Mouse (Mus musculus): ENCODE data around the gene Bptf.
A peak's percentile ranks its signal among the peaks of the same experiment; 100 is the strongest.
"Not testable (repeated sequence)": the region's sequence is repeated elsewhere in the genome, so short reads cannot be mapped to it uniquely, and the experiment has no call there.

Gene Bptf

DNA sequence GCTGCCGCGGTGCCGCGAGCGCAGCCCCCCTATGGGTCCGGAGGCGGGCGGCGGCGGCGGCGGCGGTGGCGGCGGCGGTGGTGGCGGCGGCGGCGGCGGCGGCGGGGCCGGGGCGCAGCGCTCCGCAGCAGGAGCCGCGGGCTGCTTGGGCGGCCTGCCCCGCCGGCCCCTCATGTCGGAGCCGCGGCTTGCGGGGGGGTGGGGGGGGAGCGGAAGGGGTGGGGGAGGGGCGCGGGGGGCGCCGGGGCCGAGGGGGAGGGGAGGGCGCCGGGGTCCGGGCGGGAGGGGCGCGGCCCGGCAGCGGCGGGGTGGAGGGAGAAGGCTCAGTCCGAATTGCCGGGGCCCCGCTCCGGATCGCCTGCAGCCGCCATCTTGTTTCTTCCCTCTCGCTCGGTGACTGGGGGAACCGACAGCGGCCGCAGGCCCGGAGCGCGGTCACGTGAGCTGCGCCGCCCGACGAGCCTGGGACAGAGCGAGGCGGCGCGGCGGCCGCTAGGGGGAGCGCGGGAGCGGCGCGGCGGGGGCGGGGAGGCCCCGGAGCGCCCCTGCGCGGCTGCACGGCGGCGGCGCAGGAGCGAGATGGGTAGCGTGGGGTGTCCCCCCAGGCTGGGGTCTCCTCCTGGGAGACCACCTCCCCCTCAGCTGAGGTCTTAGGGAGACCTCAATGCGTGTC lies at the start of gene Bptf:
Gene Bptf (minus strand): TSS at position 379 of the 673 bp plus-strand sequence.
- peak; percentile 88 to 89 for DNase-seq (ENCODE audit: low read depth in 2 of 2, low spot score in 2 of 2)

DNA sequence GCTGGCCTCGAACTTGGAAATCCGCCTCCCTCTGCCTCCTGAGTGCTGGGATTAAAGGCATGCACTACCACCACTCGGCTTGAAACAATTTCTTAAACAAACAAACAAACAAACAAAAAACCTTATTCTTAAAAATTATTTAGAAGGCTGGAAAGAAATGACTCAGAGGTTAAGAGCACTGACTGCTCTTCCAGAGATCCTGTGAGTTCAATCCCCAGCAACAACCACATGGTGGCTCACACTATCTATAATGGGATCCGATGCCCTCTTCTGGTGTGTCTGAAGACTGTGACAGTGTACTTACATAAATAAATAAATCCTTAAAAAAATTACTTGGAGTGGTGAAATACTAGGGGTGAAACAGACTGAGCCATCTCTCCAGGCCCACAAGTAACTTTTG lies 29.3 kb upstream of the Bptf start:
- DNase-seq (ENCODE audit: low read depth in 2 of 2, low spot score in 2 of 2) = no peak

DNA sequence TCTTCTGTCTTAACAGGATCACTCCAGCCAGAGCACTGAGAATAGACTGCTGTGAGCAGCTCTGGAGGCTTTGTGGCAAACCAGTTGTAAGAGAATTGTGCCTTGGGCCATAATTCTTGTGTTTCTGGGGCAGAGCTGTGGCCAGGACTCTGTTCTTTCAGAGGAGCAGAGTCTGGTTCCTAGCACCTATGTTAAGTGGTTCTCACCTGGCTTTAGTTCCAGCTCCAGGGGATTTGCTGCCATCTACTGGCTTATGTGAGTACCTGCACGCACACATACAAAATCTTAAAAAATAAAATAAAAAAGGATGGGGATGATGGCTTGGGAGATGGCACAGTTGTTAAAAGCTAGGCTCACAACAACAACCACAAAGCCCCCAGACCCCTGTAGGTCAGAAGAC lies 27.1 kb upstream of the Bptf start:
- peak in 1 of 2 experiments; percentile 15 for DNase-seq (ENCODE audit: low read depth in 2 of 2, low spot score in 2 of 2)

DNA sequence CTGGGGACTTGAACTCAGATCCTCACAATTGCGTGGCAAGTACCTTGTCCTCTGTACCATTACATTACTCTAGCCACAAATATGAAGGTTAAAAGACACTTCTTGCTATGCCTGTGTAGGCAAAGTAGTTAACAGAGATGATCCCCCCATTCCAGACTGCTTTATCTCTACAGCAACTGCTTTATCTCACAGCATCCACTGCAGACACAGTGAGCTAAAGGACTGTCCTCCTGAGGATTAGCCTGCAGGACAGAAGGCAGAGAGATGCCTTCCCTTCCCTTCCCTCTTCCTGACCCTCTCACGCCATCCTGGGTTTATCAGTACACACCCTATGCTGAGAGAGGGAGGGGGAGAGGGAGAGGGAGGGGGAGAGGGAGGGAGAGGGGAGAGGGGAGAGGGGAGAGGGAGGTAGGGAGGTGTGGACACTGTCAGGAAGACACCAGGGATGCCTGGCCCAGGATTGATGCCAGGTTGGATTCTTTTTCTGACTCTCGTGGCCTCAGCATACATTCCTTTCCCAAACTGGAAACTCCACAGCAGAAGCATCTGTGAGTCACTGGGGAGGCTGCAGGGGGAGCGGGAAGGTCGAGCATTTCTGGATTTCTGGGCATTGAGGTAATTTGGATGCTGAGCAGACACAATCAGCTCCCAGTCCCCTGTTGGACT lies 25.2 kb upstream of the Bptf start:
- DNase-seq (ENCODE audit: low read depth in 2 of 2, low spot score in 2 of 2) = no peak

DNA sequence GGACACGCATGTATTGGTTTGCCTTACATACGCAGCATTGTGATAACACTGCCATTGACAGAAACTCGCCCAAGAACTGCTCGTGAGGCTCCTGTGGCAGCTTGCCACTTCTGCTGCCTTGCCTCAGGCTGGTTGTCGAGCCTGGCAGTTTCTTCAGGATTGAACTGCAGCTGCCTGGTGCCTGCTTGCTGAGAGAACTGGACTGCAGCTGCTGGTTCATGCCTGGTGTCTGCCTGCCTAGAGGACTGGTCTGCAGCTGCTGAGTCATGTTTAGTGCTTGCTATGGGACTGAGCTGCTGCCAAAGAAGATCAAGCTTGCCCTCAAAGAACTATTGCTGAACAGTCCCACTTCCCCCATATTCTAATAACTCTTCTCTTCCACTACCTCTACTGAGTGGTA lies 23.4 kb upstream of the Bptf start:
- DNase-seq (ENCODE audit: low read depth in 2 of 2, low spot score in 2 of 2) = no peak

DNA sequence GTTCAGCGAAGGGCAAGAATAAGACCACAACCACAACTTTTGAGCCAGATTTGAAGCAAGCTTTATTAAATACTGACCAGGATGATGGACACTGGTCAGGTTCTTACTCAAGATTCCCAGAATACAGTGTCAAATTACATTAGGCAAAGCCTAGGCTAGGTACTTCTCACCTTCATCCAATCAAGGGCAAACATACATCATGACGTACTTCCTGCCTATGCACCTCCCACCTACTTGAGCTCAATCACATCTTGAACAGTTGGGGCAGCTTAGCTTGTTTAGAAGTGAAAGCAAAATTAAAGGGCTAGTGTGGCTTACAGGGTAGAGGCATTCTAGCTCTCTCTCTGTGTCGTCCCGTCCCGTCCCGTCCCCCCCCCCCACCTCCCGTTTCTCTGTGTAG lies 22.5 kb upstream of the Bptf start:
- DNase-seq (ENCODE audit: low read depth in 2 of 2, low spot score in 2 of 2) = no peak

DNA sequence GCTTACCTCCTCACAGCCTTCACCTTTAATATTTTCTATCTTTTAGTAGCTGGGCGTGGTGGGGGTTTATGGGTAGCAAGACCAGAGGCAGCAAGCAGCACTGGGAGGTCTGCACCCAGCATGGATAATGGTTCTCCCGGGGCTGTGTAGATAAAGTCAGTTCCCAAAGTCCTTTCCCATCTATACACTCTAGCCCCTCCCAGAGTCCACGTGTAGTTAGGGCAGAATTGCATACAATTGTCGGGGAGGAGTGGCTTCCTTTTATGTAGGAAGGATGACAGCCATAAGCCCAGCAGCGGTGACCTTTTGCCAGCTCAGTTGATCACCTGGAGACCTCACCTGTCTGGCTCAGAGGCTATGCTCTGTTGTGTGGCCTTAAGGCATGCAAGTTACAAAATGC lies 21.7 kb upstream of the Bptf start:
- no peak for DNase-seq (ENCODE audit: low read depth in 2 of 2, low spot score in 2 of 2)

DNA sequence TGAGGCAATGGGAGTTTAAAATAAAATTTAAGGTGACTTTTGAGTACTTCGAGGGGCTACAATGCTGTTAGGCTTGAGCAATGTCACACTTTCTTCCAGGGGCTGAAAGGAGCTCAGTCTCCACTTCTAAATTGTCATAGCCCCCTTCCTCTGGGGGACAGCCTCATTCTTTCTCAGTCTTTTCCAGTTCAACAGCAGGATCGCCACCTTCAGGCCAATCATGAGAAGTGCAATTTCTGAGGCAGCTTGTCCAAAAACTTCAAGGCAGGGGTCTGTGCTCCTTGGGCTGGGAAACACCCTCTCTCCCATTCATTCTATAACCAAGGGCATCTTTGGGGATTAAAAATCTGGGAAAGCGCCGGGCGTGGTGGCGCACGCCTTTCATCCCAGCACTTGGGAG lies 19.9 kb upstream of the Bptf start:
- DNase-seq (ENCODE audit: low read depth in 2 of 2, low spot score in 2 of 2) = peak in 1 of 2 experiments; percentile 35

DNA sequence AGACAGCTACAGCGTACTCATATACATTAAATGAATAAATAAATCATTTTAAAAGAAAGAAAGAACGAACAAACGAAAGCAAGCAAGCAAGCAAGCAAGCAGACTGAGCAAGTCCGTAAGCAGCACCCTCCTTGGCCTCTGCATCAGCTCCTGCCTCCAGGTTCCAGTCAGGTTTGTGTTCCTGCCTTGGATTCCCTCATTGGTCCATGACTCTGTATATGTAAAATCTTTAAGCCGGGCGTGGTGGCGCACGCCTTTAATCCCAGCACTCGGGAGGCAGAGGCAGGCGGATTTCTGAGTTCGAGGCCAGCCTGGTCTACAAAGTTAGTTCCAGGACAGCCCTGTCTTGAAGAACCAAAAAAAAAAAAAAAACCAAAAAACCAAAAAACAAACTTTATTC lies 12.0 kb upstream of the Bptf start:
- DNase-seq (ENCODE audit: low read depth in 2 of 2, low spot score in 2 of 2) = not testable (repeated sequence)

DNA sequence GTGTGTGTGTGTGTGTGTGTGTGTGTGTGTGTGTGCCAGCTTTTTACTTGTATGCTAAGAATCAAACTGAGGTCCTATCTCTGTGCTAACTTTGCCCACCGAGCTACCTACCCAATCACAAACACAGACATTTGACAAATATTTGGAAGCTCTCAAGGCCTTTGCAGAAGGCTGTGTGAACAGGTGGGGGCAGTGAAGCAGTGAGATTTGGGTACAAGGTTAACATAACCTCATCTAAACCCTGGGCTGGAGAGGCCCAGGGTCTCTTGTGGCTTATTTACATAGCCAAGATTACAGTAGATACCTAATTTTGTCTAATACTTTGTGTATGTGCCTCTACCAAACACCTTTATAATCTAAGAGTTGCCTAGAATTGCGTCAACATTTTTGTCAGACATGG lies 10.5 kb upstream of the Bptf start:
- DNase-seq (ENCODE audit: low read depth in 2 of 2, low spot score in 2 of 2) = no peak

DNA sequence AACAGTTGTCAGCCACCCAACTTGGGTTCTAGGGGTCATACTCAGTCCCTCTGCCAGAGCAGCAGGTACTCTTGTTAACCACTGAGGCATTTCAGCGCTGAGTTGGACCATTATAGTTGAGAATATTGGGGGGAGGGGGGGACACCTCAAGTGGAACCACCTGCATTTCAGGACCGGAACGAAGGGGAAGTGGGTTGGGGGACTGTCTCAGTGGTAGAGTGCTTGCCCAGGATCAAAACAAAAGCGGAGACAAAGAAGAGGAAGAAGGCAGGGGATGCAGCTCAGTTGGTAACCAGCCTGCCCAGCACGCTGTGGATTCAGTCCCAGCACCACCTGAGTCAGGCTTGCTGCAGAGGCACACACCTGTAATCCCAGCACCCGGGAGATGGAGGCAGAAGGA lies 8.8 kb upstream of the Bptf start:
- DNase-seq (ENCODE audit: low read depth in 2 of 2, low spot score in 2 of 2) = no peak

DNA sequence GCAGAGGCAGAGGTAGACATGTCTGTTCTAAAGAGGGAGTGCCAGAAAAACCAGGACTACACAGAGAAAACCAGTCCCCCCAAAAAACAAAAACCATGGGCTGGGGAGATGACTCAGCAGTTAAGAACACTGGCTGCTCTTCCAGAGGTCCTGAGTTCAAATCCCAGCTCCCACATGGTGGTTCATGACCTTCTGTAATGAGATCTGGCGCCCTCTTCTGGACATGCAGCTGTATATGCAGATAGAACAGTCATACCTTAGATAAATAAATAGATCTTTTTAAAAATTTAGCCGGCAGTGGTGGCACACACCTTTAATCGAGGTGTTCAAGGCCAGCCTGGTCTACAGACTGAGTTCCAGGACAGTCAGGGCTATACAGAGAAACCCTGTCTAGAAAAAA lies 6.7 kb upstream of the Bptf start:
- peak; percentile 38 to 40 for DNase-seq (ENCODE audit: low read depth in 2 of 2, low spot score in 2 of 2)

DNA sequence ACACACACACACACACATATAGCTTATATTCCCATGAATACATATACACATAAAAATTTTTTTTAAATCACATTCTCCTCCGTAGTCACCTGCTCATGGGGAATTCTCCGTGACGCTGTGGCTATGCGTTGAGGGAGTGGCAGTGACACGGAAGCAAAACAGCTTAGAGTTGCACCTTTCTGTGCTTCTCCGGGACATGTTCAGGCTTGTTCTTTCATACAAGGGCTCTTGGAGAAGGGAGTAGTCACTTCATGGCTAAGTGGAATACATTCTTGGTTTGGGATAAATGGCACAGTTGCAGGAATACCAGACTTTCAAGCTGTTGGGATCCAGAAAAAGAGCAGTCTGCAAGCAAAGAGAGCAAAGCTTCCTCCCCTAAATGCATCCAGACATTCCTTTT lies 5.7 kb upstream of the Bptf start:
- no peak for DNase-seq (ENCODE audit: low read depth in 2 of 2, low spot score in 2 of 2)

DNA sequence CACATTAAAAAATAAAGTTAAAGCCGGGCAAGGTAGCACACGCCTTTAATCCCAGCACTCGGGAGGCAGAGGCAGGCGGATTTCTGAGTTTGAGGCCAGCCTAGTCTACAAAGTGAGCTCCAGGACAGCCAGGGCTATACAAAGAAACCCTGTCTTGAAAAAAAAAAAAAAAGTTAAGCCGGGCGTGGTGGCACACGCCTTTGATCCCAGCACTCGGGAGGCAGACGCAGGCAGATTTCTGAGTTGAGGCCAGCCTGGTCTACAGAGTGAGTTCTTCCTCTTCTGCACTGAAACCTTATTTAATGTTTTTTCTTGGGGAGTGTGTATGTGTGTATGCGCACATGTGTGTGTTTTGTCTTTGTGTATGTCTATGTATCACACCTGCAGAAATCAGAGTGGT lies 4.5 kb upstream of the Bptf start:
- DNase-seq (ENCODE audit: low read depth in 2 of 2, low spot score in 2 of 2) = not testable (repeated sequence)

DNA sequence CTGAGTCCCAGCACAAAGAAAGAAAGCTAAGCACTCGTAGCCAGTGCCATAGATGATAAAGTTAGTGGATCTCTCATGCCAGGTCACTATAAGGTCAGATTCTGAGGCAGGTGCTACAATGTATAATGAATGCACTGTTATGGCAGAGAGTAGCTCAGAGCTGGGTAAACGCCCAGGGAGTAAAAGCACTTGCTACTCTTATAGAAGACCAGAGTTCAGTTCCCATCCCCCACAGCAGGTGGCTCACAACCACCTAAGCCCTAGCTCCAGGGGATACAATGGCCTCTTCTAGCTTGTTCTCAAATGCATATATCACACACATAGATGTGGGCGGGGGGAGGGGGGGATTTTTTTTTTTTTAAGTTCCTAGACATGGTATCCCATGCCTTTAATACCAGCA lies 3.8 kb upstream of the Bptf start:
- DNase-seq (ENCODE audit: low read depth in 2 of 2, low spot score in 2 of 2) = no peak

DNA sequence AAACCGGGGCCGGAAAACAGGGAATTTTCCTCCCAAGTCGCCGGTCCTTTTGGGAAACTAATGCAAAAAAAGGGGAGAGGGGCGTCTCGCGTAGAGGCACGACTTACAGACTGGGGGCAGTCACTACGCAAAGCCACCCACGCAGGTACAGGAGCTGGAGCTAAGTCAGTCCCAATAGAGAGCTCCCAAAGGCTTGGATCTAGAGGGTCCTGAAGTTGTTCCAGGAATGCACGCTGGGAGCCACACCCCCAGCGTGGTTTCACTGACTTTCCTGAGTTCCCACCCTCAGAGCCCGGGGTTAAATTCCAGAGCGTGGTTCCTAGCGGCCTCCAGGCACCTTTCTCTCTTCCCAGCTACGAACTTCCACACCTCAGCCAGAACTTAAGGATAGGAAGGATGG lies 499 bp upstream of the Bptf start:
- DNase-seq (ENCODE audit: low read depth in 2 of 2, low spot score in 2 of 2) = no peak

DNA sequence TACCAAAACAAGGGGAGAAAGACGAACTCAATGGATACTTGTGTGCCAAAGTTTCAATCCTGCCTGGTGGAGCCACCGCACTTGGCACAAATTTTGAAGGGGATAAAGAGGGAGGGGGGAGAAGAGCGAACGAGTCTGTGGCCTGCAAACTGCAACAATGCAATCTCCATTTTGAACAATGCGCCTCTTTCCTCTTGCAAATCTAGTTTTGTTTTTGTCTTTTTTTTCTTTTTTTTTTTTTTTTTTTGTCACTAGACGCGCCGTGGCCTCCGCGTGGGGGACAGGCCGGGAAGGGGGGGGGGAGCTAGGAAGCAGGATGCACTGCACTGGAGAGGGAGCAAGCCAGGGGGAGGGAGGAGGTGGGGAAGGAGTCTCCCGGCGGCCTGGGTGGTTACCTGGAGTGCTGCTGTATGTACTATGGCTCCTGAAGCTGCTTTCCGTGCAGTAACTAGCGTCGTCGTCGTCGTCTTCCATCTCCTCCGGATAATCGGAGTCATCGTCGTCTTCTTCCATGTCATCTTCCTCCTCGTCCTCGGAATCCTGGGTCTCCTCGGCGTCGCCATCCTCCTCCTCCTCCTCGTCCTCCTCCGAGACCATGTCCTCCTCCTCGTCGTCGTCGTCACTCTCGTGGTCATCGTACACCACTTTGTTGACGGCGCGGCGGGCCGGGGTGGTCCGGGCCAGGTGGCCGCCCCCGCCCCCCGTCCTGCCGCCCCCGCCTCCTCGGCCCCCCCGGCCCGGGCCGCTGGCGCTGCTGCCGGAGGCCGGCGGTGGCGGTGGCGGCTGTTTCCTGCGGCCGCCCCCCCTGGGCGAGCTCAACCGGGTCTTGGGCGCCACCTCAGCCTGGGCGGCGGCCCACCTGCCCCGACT lies 813 bp downstream of the Bptf start:
- DNase-seq (ENCODE audit: low read depth in 2 of 2, low spot score in 2 of 2) = peak; percentile 41 to 60

DNA sequence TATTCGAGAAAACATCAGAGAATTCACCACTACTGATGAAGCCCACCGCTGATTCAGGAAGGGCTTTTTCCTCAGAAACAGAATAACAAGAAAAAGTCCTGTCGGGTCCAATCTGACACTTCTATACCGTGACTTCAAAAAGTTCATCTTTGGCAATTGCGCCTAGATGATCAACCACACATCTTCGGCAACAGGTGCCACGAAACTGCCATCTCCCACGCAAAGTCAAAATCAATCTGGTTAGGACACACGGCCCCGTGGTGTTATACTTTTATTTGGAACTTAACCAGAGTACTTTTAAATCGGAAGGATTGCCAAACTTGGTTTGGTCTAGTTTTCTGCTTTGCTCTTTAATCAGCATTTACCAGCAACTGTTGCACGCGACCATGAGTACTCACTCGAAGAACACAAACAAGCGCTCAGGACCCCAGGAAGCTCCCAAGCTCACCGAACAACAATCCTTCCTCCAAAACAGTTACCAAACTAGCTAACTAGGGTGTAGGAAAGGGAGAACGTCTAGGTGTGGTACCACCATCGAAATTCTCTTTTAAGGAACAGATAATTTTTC lies 1.6 kb downstream of the Bptf start:
- no peak for DNase-seq (ENCODE audit: low read depth in 2 of 2, low spot score in 2 of 2)

DNA sequence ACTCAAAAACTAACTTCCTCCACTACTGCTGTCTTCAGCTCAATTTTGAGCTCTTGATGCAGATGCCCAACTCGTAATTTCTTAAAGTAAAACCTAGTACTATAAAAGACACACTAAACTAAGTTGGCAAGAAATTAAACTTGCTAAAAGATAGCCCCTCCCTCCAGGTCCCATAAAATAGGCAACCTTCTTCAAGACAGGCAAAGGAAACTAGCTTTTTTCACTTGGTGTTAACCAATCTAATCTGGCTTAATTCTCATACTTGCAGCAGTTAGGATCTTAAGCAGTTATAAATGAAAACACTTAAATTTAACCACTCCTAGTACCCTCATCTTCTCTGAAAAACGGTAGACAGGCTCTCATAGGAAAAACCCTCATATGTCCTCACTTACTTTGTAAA lies 2.3 kb downstream of the Bptf start:
- DNase-seq (ENCODE audit: low read depth in 2 of 2, low spot score in 2 of 2) = no peak

DNA sequence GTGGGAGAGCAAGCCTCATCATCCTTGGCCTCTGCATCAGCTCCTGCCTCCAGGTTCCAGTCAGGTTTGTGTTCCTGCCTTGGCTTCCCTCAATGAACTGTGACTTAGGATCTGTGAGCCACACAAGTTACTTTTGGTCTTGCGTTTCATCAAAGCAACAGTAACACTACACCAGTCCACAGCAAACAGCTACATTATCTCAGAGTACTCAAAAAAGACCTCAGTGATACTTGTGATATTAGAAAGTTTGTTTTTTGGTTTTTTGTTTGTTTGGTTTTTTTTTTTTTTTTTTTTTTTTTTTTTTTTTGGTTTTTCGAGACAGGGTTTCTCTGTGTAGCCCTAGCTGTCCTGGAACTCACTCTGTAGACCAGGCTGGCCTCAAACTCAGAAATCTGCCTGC lies 5.2 kb downstream of the Bptf start:
- DNase-seq (ENCODE audit: low read depth in 2 of 2, low spot score in 2 of 2) = not testable (repeated sequence)

DNA sequence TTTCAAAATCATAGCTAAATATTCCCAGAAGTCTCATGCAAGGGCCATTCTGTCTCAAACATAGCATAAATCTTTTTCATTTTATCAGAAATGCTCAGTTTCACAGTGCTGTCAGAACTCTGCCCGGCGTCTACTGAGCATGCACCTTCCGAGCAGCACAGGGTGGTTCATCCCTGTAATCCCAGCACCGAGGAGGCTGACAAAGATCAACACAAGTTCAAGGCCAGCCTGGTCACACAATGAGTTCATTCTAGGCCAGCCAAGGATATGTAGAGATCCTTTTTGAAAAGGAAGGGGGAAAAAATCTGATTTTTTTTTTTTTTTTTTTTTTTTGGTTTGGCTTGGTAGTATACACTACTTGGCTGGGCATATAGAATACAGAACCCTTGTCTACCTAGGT lies 6.9 kb downstream of the Bptf start:
- no peak for DNase-seq (ENCODE audit: low read depth in 2 of 2, low spot score in 2 of 2)

DNA sequence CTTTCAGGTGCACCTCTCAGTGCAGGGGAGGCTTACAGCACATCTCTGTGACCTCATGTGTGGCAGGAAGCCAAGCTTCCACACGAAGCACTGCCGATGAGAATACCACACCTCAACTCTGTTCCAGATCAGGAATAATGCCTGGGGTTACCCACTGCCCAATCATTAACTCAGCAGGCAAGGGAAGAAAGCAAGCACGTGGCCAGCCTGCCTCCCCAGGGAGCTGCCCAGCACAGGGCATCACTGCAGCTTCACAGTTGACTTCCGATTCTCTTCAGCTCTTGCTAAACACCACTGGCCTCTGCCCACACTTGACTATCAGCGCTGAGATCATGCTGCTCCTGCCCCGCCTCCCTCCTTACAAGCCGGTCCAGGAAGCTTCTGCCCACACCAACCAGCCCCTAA lies 7.6 kb downstream of the Bptf start:
- peak; percentile 33 to 49 for DNase-seq (ENCODE audit: low read depth in 2 of 2, low spot score in 2 of 2)

Data from CD8-positive naive resting alpha-beta T cell, adult 2 months (primary cell).